Mouse (Mus musculus): ENCODE measurements around the gene Cxcr3. TPM values are rescaled to one million over a fixed set of nuclear protein-coding genes. Genes with fewer than 3 reads are reported as not detected.
A peak's percentile ranks its signal among the peaks of the same experiment; 100 is the strongest.

Cxcr3 gene
- under 1 TPM in 1 of 2 experiments, not detected in 1; 0.25 TPM for total RNA-seq (2021)

DNA sequence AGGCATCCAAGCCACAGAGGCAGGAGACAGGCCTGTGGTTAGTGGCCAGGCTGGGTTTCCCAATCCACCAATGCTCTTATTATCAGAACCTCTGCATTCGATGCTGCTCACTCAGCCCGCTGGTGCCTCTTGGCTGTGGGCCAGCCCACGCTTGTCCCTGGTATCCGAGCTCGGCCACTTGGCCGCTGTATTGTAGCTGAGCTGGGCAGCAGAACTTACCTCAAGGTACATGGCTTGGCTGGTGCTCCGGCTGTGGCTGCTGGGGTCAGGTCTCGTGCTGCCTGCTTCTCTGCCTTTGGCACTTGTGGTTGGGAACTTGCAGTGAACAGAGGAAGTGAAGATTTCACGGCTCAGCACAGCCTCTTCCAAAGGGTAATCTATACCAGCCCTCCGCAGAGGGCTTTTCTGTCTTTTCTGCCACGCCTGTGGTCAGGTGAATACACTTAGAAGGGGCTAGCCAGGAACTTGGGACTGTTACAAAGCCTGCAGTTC lies at the start of gene Cxcr3:
Gene Cxcr3, minus strand, starts transcription at position 442 of the 492 bp plus-strand sequence.
- DNase-seq: peak; percentile 51

GRCm38 (mm10) chrX:101772035-101772434 lies 38.0 kb upstream of the Cxcr3 start:
- DNase-seq: peak; percentile 72

DNA sequence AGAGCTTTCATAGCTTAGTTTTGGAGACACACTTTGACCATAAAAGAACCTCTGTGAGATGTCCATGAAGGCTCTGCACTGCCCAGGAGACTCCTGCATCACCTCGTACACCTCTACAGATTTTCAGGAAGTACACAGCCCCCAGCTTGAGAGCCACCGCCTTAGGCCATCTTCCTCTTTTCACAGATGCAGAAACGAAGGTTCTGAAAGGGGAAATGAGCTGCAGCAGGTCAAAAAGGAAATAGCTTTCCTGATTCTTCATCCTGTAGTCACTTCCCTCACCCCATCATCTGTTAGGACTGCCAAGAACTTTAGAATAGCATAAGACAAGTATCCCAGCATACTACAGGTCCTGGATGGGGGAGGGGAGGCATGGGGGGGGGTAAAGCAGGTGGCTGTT lies 36.2 kb upstream of the Cxcr3 start:
- DNase-seq: no peak

DNA sequence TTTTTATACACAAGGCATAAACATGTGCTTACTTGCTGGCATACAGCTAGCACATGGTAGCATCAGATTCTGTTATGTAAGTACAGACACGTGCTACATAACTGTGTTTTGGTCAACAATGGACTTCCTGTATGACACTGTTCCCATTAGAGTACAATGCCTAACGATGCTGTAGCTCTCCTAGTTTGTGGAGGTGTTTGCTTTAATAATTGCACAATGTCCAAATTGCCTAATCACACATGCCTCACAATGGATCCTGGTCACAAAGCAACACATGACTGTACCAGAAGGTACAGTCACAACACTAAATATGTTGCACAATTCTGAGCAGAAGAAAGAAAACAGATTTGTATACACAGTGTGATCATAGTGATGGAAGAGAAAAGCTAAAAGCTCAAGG lies 35.4 kb upstream of the Cxcr3 start:
- no peak for DNase-seq

DNA sequence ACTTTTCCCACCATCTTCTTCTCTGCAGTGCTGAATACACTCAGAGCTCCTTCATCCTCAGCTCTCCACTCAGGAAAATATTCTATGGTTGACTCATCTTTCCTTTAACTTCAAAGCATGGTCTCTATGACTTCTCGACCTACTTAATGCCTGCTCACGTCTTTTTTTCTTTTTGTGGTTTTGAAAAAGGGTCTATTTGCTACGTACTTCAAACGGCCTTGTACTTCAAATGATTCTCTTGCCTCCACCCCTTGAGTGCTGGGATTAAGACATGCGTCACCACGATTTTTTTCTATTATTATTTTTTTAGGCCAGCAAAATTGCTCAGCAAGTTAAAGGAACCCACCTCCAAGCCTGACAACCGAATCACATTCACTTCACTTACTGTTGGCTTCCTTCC lies 33.2 kb upstream of the Cxcr3 start:
- no peak for DNase-seq

- DNase-seq: no peak
Observed at GRCm38 (mm10) chrX:101765111-101765510, 31.0 kb upstream of the Cxcr3 start.

DNA sequence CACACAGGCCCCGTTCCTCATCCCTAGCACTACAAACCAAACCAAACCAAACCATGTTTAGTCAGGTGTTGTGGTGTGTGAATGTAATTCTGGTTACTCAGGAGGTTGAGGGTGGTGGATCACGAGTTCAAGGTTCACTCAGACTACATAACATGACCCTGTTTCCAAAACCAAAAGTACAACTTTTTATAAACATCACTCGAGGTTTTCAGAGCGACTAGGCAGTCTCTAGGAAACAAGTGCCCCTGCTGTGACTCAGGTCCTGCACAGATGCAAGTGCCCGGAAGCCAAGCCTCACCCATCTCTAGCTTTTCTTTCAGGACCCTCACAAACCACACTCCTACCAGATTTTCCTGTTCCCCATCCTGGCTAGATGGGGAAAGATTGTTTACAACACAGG lies 30.6 kb upstream of the Cxcr3 start:
- no peak for DNase-seq

DNA sequence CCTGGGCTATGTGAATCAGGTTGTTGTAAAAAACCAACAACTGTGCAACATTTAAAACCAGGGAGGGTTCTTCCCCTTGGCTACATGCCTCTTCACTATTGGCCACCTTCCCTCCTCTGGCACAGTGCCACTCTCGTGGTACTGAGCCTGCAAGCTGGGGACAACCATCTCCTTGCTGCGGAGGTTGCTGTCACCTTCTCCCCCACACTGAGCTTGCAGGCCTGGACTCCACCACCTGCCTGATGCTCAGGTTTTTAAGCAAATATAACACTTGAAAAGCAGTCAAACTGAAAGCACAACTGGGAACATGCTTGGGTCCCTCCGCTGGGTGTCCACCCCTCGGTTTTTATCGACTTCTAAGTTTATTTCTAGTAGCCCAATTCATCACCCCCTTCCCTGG lies 20.4 kb upstream of the Cxcr3 start:
- peak; percentile 42 for DNase-seq

- DNase-seq: no peak
Observed at GRCm38 (mm10) chrX:101750144-101750543, 16.1 kb upstream of the Cxcr3 start.

- no peak for DNase-seq
Observed at GRCm38 (mm10) chrX:101741064-101741433, 7.0 kb upstream of the Cxcr3 start.

DNA sequence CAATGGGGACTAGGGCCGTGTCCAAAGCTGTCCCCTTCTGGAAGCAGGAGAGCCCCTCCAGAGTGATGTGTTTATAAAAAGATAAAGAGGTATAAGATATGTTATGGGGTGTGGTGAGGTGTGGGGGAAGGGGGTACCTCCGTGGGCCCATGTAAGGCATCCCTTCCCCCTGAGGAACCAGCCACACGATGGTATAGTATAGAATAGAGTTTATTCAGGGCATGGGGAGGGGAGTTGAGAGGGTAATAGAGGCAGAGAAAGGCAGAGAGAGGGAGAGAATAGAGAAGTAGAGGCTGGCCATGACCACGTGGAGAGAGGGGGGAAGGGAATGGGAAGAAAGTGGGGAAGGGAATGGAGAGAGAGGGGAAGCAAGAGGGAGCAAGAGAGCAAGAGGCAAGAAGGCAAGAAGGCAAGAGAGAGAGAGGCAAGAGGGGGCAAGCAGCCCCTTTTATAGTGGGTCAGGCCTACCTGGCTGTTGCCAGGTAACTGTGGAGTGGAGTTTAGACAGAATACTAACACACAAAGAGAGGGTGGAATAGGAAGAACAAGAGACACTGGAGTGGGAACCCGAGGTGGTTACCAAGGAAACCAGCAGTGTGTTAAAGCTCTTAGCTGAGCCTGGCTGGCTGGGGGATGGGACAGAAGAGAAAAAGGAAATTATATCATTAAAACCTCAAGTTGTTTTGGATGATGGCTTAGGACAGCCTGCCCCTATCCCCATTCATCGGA lies 6.4 kb upstream of the Cxcr3 start:
- DNase-seq: no peak

GRCm38 (mm10) chrX:101737201-101737600 lies 3.1 kb upstream of the Cxcr3 start:
- no peak for DNase-seq

DNA sequence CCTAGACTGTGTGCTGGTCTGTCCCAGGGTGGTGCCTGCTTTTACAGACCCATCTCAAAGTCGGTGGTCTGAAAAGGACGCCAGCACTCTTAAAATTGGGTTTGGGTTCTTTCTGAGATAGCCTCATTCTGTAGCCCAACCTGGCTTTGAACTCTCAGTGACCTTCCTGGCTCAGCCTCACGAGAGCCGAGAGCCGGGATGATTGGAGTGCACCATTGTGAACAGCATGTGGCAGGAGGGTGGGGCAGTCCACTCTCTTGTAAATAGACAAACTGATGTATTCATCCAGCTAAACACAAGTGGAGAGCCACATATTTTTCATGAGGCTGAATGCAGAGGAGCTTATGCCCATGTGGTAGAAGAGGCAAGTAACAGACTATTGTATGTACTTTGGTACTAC lies 912 bp upstream of the Cxcr3 start:
- no peak for DNase-seq

- no peak for DNase-seq
Observed at GRCm38 (mm10) chrX:101733288-101733687, 781 bp downstream of the Cxcr3 start.

- no peak for DNase-seq
Observed at GRCm38 (mm10) chrX:101732644-101733043, 1.4 kb downstream of the Cxcr3 start.

GRCm38 (mm10) chrX:101730010-101730409 lies 4.1 kb downstream of the Cxcr3 start:
- no peak for DNase-seq

DNA sequence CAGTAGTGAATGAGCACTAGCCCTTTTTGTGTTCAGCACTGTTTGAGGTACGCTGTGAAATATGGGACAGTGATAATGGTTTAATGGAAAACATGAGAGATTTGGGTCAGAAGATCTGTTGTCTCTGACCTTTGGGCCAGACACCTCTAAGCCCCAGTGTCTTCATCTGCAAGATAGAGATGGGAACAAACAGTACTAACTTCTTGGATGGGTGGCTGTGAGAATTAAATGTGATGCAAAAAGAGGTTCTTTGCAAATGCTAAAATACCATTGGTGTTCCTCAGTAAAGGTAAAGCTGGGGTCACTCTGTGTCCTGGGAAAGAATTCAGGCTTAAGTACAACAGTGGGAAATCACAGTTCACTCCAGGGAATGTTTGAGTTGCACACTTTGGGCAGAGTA lies 13.7 kb downstream of the Cxcr3 start:
- DNase-seq: no peak

GRCm38 (mm10) chrX:101705111-101705510 lies 29.0 kb downstream of the Cxcr3 start:
- DNase-seq: no peak

GRCm38 (mm10) chrX:101698232-101698631 lies 35.8 kb downstream of the Cxcr3 start:
- no peak for DNase-seq

- no peak for DNase-seq
Observed at GRCm38 (mm10) chrX:101697537-101697936, 36.5 kb downstream of the Cxcr3 start.

GRCm38 (mm10) chrX:101695686-101696085 lies 38.4 kb downstream of the Cxcr3 start:
- no peak for DNase-seq

Measured in heart, postnatal 4 days (tissue).